Mouse (Mus musculus): ENCODE data around the gene Gm136. TPM values are rescaled to one million over a fixed set of nuclear protein-coding genes. Genes with fewer than 3 reads are reported as not detected.
"Not testable (repeated sequence)": the region's sequence is repeated elsewhere in the genome, so short reads cannot be mapped to it uniquely, and the experiment has no call there.

Gene Gm136
- polyA plus RNA-seq, 1 experiment from 2014 or later = not detected

GRCm38 (mm10) chr4:34771652-34772371, 15.7 kb upstream of the Gm136 start:
- ATAC-seq (ENCODE audit: insufficient number of reproducible peaks, low FRiP score, low TSS enrichment, low read depth) = no peak
- Histone ChIP-seq H3K4me2 (replicated peaks) (no peak overlapping the region), H3K27ac (replicated peaks) (no peak overlapping the region), H3K4me1 (0 out of 2 replicates have a peak, but pooled peaks cover 4% of the 10 kb centered on the region), H3K9me3 (replicated peaks) (no peaks in the 10 kb centered on the region), H3K4me3 (replicated peaks) (no peak overlapping the region), H3K36me3 (peaks cover 10% of the 10 kb centered on the region; the same call in 1 of the 2 replicates), H3K9ac (no peak overlapping the region), H3K27me3 (no peaks in the 10 kb centered on the region)
- WGBS = 17% methylated on average over 8 of the region's 8 CpGs

- Histone ChIP-seq H3K9ac (no peak overlapping the region), H3K4me2 (replicated peaks) (no peak overlapping the region), H3K4me3 (replicated peaks) (no peak overlapping the region), H3K27ac (replicated peaks) (no peak overlapping the region), H3K4me1 (no peaks in the 10 kb centered on the region), H3K36me3 (no peaks in the 10 kb centered on the region), H3K27me3 (no peaks in the 10 kb centered on the region), H3K9me3 (replicated peaks) (no peaks in the 10 kb centered on the region)
- no peak for ATAC-seq (ENCODE audit: insufficient number of reproducible peaks, low FRiP score, low TSS enrichment, low read depth)
- WGBS = 58% methylated on average over 6 of the region's 6 CpGs
Observed at GRCm38 (mm10) chr4:34749236-34749635, 6.8 kb downstream of the Gm136 start.

GRCm38 (mm10) chr4:34734461-34734860, 21.6 kb downstream of the Gm136 start:
- peaks cover 8% of the 10 kb centered on the region for H3K4me1 ChIP-seq
- no peaks in the 10 kb centered on the region for H3K36me3 ChIP-seq
- 0 out of 2 replicates have a peak, but pooled peaks cover 8% of the 10 kb centered on the region for H3K27me3 ChIP-seq
- H3K27ac ChIP-seq (replicated peaks) = no peak overlapping the region
- H3K4me3 ChIP-seq (replicated peaks) = no peak overlapping the region
- no peak for ATAC-seq (ENCODE audit: insufficient number of reproducible peaks, low FRiP score, low TSS enrichment, low read depth)
- H3K9ac ChIP-seq = no peak overlapping the region
- no peak overlapping the region for H3K4me2 ChIP-seq (replicated peaks)
- H3K9me3 ChIP-seq (replicated peaks) = no peaks in the 10 kb centered on the region
- 68% methylated on average over 3 of the region's 3 CpGs for WGBS

GRCm38 (mm10) chr4:34733415-34733814, 22.6 kb downstream of the Gm136 start:
- H3K27ac ChIP-seq (replicated peaks); H3K36me3 ChIP-seq; H3K9ac ChIP-seq; H3K4me3 ChIP-seq (replicated peaks); H3K4me2 ChIP-seq (replicated peaks); H3K4me1 ChIP-seq; ATAC-seq (ENCODE audit: insufficient number of reproducible peaks, low FRiP score, low TSS enrichment, low read depth); H3K27me3 ChIP-seq; H3K9me3 ChIP-seq (replicated peaks): not testable (repeated sequence)
- WGBS = 20% methylated on average over 2 of the region's 2 CpGs

- 0 out of 2 replicates have a peak, but pooled peaks cover 8% of the 10 kb centered on the region for H3K27me3 ChIP-seq
- peaks cover 8% of the 10 kb centered on the region for H3K4me1 ChIP-seq
- no peaks in the 10 kb centered on the region for H3K36me3 ChIP-seq
- no peak within 1 kb of the TSS for H3K9ac ChIP-seq
- peak; percentile 87 for ATAC-seq (ENCODE audit: insufficient number of reproducible peaks, low FRiP score, low TSS enrichment, low read depth)
- H3K4me3 ChIP-seq (replicated peaks) = peak within 1 kb of the TSS; percentile 51
- no peak within 1 kb of the TSS for H3K27ac ChIP-seq (replicated peaks)
- WGBS = under 1% methylated on average over 38 of the region's 38 CpGs
- H3K4me2 ChIP-seq (replicated peaks) = peak within 1 kb of the TSS; percentile 91
- H3K9me3 ChIP-seq (replicated peaks) = no peaks in the 10 kb centered on the region
Observed at GRCm38 (mm10) chr4:34729851-34730341, 26.2 kb downstream of the Gm136 start, which contains the start of gene Cfap206. Gene Cfap206 (minus strand): TSS chr4:34730206.

GRCm38 (mm10) chr4:34725710-34726109, 30.4 kb downstream of the Gm136 start:
- H3K9ac ChIP-seq; H3K9me3 ChIP-seq (replicated peaks); H3K27ac ChIP-seq (replicated peaks); H3K4me1 ChIP-seq; H3K36me3 ChIP-seq; H3K27me3 ChIP-seq; H3K4me2 ChIP-seq (replicated peaks); ATAC-seq (ENCODE audit: insufficient number of reproducible peaks, low FRiP score, low TSS enrichment, low read depth); H3K4me3 ChIP-seq (replicated peaks): not testable (repeated sequence)
- 87% methylated on average over 3 of the region's 3 CpGs for WGBS

- ATAC-seq (ENCODE audit: insufficient number of reproducible peaks, low FRiP score, low TSS enrichment, low read depth) = no peak
Observed at GRCm38 (mm10) chr4:34724306-34724705, 31.8 kb downstream of the Gm136 start.

GRCm38 (mm10) chr4:34723186-34723585, 32.9 kb downstream of the Gm136 start:
- Histone ChIP-seq H3K27ac (replicated peaks) (no peak overlapping the region), H3K4me3 (replicated peaks) (no peak overlapping the region), H3K9me3 (replicated peaks) (0 out of 2 replicates have a peak, but pooled peaks cover 5% of the 10 kb centered on the region), H3K27me3 (no peaks in the 10 kb centered on the region), H3K36me3 (no peaks in the 10 kb centered on the region), H3K9ac (no peak overlapping the region), H3K4me1 (no peaks in the 10 kb centered on the region), H3K4me2 (replicated peaks) (no peak overlapping the region)
- 60% methylated on average over 4 of the region's 4 CpGs for WGBS
- ATAC-seq (ENCODE audit: insufficient number of reproducible peaks, low FRiP score, low TSS enrichment, low read depth) = no peak

More at GRCm38 (mm10) chr4:34724306-34724705, 31.8 kb downstream of the Gm136 start:
- no peak overlapping the region for H3K27ac ChIP-seq (replicated peaks)
- H3K9ac ChIP-seq = no peak overlapping the region
- no peak overlapping the region for H3K4me2 ChIP-seq (replicated peaks)
- 0 out of 2 replicates have a peak, but pooled peaks cover 5% of the 10 kb centered on the region for H3K9me3 ChIP-seq (replicated peaks)
- no peaks in the 10 kb centered on the region for H3K4me1 ChIP-seq
- WGBS = 45% methylated on average over 4 of the region's 4 CpGs
- no peaks in the 10 kb centered on the region for H3K36me3 ChIP-seq
- H3K27me3 ChIP-seq = no peaks in the 10 kb centered on the region
- no peak overlapping the region for H3K4me3 ChIP-seq (replicated peaks)

- 85% methylated on average over 7 of the region's 7 CpGs for WGBS
- no peak overlapping the region for H3K4me3 ChIP-seq (replicated peaks)
Observed at GRCm38 (mm10) chr4:34720127-34720895, 35.8 kb downstream of the Gm136 start.

GRCm38 (mm10) chr4:34719421-34719820, 36.6 kb downstream of the Gm136 start:
- Histone ChIP-seq H3K9me3 (replicated peaks) (0 out of 2 replicates have a peak, but pooled peaks cover 5% of the 10 kb centered on the region), H3K4me1 (no peaks in the 10 kb centered on the region), H3K9ac (no peak overlapping the region), H3K4me3 (replicated peaks) (no peak overlapping the region), H3K27ac (replicated peaks) (no peak overlapping the region), H3K4me2 (replicated peaks) (no peak overlapping the region), H3K36me3 (no peaks in the 10 kb centered on the region), H3K27me3 (no peaks in the 10 kb centered on the region)
- ATAC-seq (ENCODE audit: insufficient number of reproducible peaks, low FRiP score, low TSS enrichment, low read depth) = no peak
- 97% methylated on average over 12 of the region's 12 CpGs for WGBS

More at GRCm38 (mm10) chr4:34720127-34720895, 35.8 kb downstream of the Gm136 start:
- Histone ChIP-seq H3K27ac (replicated peaks) (no peak overlapping the region), H3K36me3 (no peaks in the 10 kb centered on the region), H3K27me3 (no peaks in the 10 kb centered on the region), H3K4me1 (no peaks in the 10 kb centered on the region), H3K9ac (no peak overlapping the region), H3K9me3 (replicated peaks) (0 out of 2 replicates have a peak, but pooled peaks cover 5% of the 10 kb centered on the region), H3K4me2 (replicated peaks) (no peak overlapping the region)
- no peak for ATAC-seq (ENCODE audit: insufficient number of reproducible peaks, low FRiP score, low TSS enrichment, low read depth)

- no peak for ATAC-seq (ENCODE audit: insufficient number of reproducible peaks, low FRiP score, low TSS enrichment, low read depth)
- Histone ChIP-seq H3K27me3 (no peaks in the 10 kb centered on the region), H3K4me3 (replicated peaks) (no peak overlapping the region), H3K9ac (no peak overlapping the region), H3K27ac (replicated peaks) (no peak overlapping the region), H3K9me3 (replicated peaks) (no peaks in the 10 kb centered on the region), H3K36me3 (no peaks in the 10 kb centered on the region), H3K4me1 (no peaks in the 10 kb centered on the region), H3K4me2 (replicated peaks) (no peak overlapping the region)
- 95% methylated on average over 1 of the region's 1 CpGs for WGBS
Observed at GRCm38 (mm10) chr4:34715062-34715461, 41.0 kb downstream of the Gm136 start.
